ENCODE assay signal across 25 mouse cellular contexts in genomic region chr7:56388295-56388694, GRCm38 (mm10).
"Had no signal": no experiment of that assay in that cellular context is flagged by ENCODE, and none has a peak within 500 bp of the region (broad histone marks: within the 10 kb centered on the region; RNA-seq: fewer than 3 reads in every experiment).

No protein-coding gene starts in this region.

- H3K4me2 ChIP-seq: heart, embryonic 11.5 days; heart, embryonic 13.5 days; heart, embryonic 15.5 days; hindbrain, embryonic 13.5 days; hindbrain, embryonic 15.5 days; kidney, embryonic 15.5 days; limb, embryonic 13.5 days; limb, embryonic 15.5 days had no signal

- H3K27me3 ChIP-seq: heart, embryonic 13.5 days; heart, embryonic 15.5 days; hindbrain, embryonic 13.5 days; hindbrain, embryonic 15.5 days; kidney, embryonic 15.5 days; limb, embryonic 13.5 days; limb, embryonic 15.5 days had no signal

- H3K36me3 ChIP-seq: heart, embryonic 13.5 days; heart, embryonic 15.5 days; hindbrain, embryonic 13.5 days; hindbrain, embryonic 15.5 days; kidney, embryonic 15.5 days; limb, embryonic 13.5 days; limb, embryonic 15.5 days had no signal

- H3K9me3 ChIP-seq: heart, embryonic 13.5 days; heart, embryonic 15.5 days; hindbrain, embryonic 13.5 days; hindbrain, embryonic 15.5 days; kidney, embryonic 15.5 days; limb, embryonic 13.5 days; limb, embryonic 15.5 days had no signal

- H3K27ac ChIP-seq: heart, adult 2 months; heart, embryonic 13.5 days; heart, embryonic 15.5 days; hindbrain, embryonic 13.5 days; hindbrain, embryonic 15.5 days; hindbrain, postnatal 0 days; kidney, embryonic 15.5 days; kidney, postnatal 0 days; limb, embryonic 13.5 days; limb, embryonic 15.5 days had no signal

- ATAC-seq: hindbrain, postnatal 0 days; intestine, embryonic 16.5 days had no signal

- H3K4me3 ChIP-seq: heart, adult 2 months; heart, embryonic 13.5 days; heart, embryonic 15.5 days; hindbrain, embryonic 13.5 days; hindbrain, embryonic 15.5 days; kidney, embryonic 15.5 days; limb, embryonic 13.5 days; limb, embryonic 15.5 days had no signal

- DNase-seq: gastrocnemius, postnatal 14 days; gastrocnemius, postnatal 36 days; heart, adult 11 months; heart, adult 2 months; heart, postnatal 14 days; heart, postnatal 36 days; kidney, adult 11 months; kidney, adult 2 months; kidney, adult 9 months; kidney, postnatal 14 days; kidney, postnatal 36 days; layer of hippocampus, adult 9-11 months; layer of hippocampus, postnatal 36 days; left cerebral cortex, postnatal 4 days had no signal

- H3K4me1 ChIP-seq: heart, embryonic 13.5 days; heart, embryonic 15.5 days; hindbrain, embryonic 13.5 days; hindbrain, embryonic 15.5 days; kidney, embryonic 15.5 days; limb, embryonic 13.5 days; limb, embryonic 15.5 days had no signal

- H3K9ac ChIP-seq: heart, embryonic 13.5 days; heart, embryonic 15.5 days; hindbrain, embryonic 13.5 days; hindbrain, embryonic 15.5 days; kidney, embryonic 15.5 days; limb, embryonic 13.5 days; limb, embryonic 15.5 days had no signal
